Mouse (Mus musculus) myocyte (in vitro differentiated cells): ENCODE measurements around the gene Mustn1. TPM values are rescaled to one million over a fixed set of nuclear protein-coding genes. Genes with fewer than 3 reads are reported as not detected.
A peak's percentile ranks its signal among the peaks of the same experiment; 100 is the strongest.

Source experiments
- H3K27me3 ChIP-seq: one replicate; pipeline ENCODE4 v1.6.1; 2011; ENCODE audit not compliant: control insufficient read depth, insufficient read depth, insufficient read length
- H3K36me3 ChIP-seq: one replicate; pipeline ENCODE4 v1.6.1; 2011; ENCODE audit not compliant: control insufficient read depth, insufficient read depth
- H3K4me2 ChIP-seq: one replicate; pipeline ENCODE4 v1.6.1; 2011; ENCODE audit warnings: low read depth, control low read depth
- H3K4me3 ChIP-seq: one replicate; pipeline ENCODE4 v1.5.1; 2011; ENCODE audit warnings: mild to moderate bottlenecking, control low read depth, moderate library complexity
- H3K79me2 ChIP-seq: one replicate; pipeline ENCODE4 v1.6.1; 2011; ENCODE audit not compliant: control insufficient read depth, insufficient read depth
- H3ac ChIP-seq: one replicate; pipeline ENCODE4 v1.6.1; 2011; ENCODE audit not compliant: control insufficient read depth, insufficient read length
- CEBPB ChIP-seq: IDR thresholded peaks from 2 replicates; pipeline ENCODE4 v1.6.1; 2011; ENCODE audit warnings: mild to moderate bottlenecking, moderate library complexity; ENCODE audit not compliant: poor library complexity, insufficient read depth, severe bottlenecking
- E2F4 ChIP-seq: IDR thresholded peaks from one replicate; pipeline ENCODE4 v1.6.1; 2011; ENCODE audit warnings: mild to moderate bottlenecking, control low read depth, moderate library complexity; ENCODE audit not compliant: insufficient read depth
- MAX ChIP-seq: IDR thresholded peaks from one replicate; pipeline ENCODE4 v1.6.1; 2011; ENCODE audit warnings: low read depth, mild to moderate bottlenecking, control low read depth
- MYOD1 ChIP-seq, 3 experiments: IDR thresholded peaks; one replicate each; pipeline ENCODE4 v1.6.1; 2011; ENCODE audit warnings: control low read depth in 2 of 3, low read depth in 2 of 3, mild to moderate bottlenecking in 2 of 3, moderate library complexity in 1 of 3; ENCODE audit not compliant: insufficient read length in 2 of 3, control insufficient read depth in 1 of 3
- MYOG ChIP-seq, 3 experiments: IDR thresholded peaks; one replicate each; pipeline ENCODE4 v1.6.1; 2011; ENCODE audit warnings: control low read depth in 2 of 3, low read depth in 2 of 3, mild to moderate bottlenecking in 2 of 3; ENCODE audit not compliant: insufficient read length in 2 of 3, control insufficient read depth in 1 of 3, insufficient read depth in 1 of 3
- POLR2A ChIP-seq: IDR thresholded peaks from one replicate; pipeline ENCODE4 v1.6.1; 2011; ENCODE audit warnings: low read depth, mild to moderate bottlenecking, control low read depth, moderate library complexity; ENCODE audit not compliant: insufficient read length
- POLR2AphosphoS2 ChIP-seq: IDR thresholded peaks from one replicate; pipeline ENCODE4 v1.6.1; 2011; ENCODE audit warnings: low read depth, control low read depth; ENCODE audit not compliant: insufficient read length
- REST ChIP-seq: IDR thresholded peaks from one replicate; pipeline ENCODE4 v1.6.1; 2011; ENCODE audit warnings: mild to moderate bottlenecking, control low read depth, moderate library complexity; ENCODE audit not compliant: insufficient read depth, insufficient read length
- SRF ChIP-seq: IDR thresholded peaks from one replicate; pipeline ENCODE4 v1.6.1; 2011; ENCODE audit warnings: low read depth; ENCODE audit not compliant: control insufficient read depth, insufficient read length
- TCF12 ChIP-seq: IDR thresholded peaks from one replicate; pipeline ENCODE4 v1.6.1; 2011; ENCODE audit warnings: mild to moderate bottlenecking, control low read depth; ENCODE audit not compliant: poor library complexity, insufficient read depth, severe bottlenecking
- TCF3 ChIP-seq: IDR thresholded peaks from one replicate; pipeline ENCODE4 v1.6.1; 2011; ENCODE audit warnings: low read depth, control low read depth; ENCODE audit not compliant: insufficient read length
- USF1 ChIP-seq: IDR thresholded peaks from one replicate; pipeline ENCODE4 v1.6.1; 2011; ENCODE audit warnings: low read depth, mild to moderate bottlenecking, control low read depth, moderate library complexity
- polyA plus RNA-seq: library from polyadenylated mRNA; unstranded; fragments of >200 nt; fragmentation: generic; extraction: Trizol; gene quantifications from one replicate; pipeline ENCODE4 v1.2.1, GENCODE M21; 2012; ENCODE audit warnings: missing spikeins

The Mustn1 gene
- polyA plus RNA-seq, 1 experiment: 143 TPM

- H3ac ChIP-seq: no peak overlapping the region
- no peaks in the 10 kb centered on the region for H3K27me3 ChIP-seq
- no peak for TF ChIP-seq TCF12
- TF ChIP-seq E2F4: no peak
- no peak for TF ChIP-seq MYOG (IDR thresholded peaks at IDR 0.05; ENCODE audit: control insufficient read depth in 1 of 3, insufficient read depth in 1 of 3, insufficient read length in 2 of 3, low read depth in 2 of 3)
- TF ChIP-seq SRF: no peak
- TF ChIP-seq CEBPB: no peak
- no peak overlapping the region for H3K4me3 ChIP-seq
- no peaks in the 10 kb centered on the region for H3K36me3 ChIP-seq
- H3K79me2 ChIP-seq: no peaks in the 10 kb centered on the region
- H3K4me2 ChIP-seq: no peak overlapping the region
These were observed 2.7 kb downstream of the Mustn1 start for GRCm38 (mm10) chr14:30881718-30882108.

GRCm38 (mm10) chr14:30885298-30885697, 6.3 kb downstream of the Mustn1 start:
- H3K4me3 ChIP-seq: no peak overlapping the region
- no peaks in the 10 kb centered on the region for H3K79me2 ChIP-seq
- H3K36me3 ChIP-seq: no peaks in the 10 kb centered on the region
- no peak overlapping the region for H3K4me2 ChIP-seq
- no peak overlapping the region for H3ac ChIP-seq
- H3K27me3 ChIP-seq: no peaks in the 10 kb centered on the region
- TF ChIP-seq USF1 (no peak), POLR2A (no peak), TCF12 (no peak), REST (no peak), MYOD1 (IDR thresholded peaks at IDR 0.05; ENCODE audit: control insufficient read depth in 1 of 3, insufficient read length in 2 of 3, low read depth in 2 of 3) (no peak), MAX (no peak), MYOG (IDR thresholded peaks at IDR 0.05; ENCODE audit: control insufficient read depth in 1 of 3, insufficient read depth in 1 of 3, insufficient read length in 2 of 3, low read depth in 2 of 3) (no peak), E2F4 (no peak), TCF3 (no peak), SRF (no peak), POLR2AphosphoS2 (no peak), CEBPB (no peak)

GRCm38 (mm10) chr14:30886204-30886603, 7.2 kb downstream of the Mustn1 start, which contains the start of gene Itih4:
TSS of gene Itih4 (plus strand) at chr14:30886476.
- TF ChIP-seq MAX: no peak
- no peak for TF ChIP-seq MYOG (IDR thresholded peaks at IDR 0.05; ENCODE audit: control insufficient read depth in 1 of 3, insufficient read depth in 1 of 3, insufficient read length in 2 of 3, low read depth in 2 of 3)
- TF ChIP-seq MYOD1 (IDR thresholded peaks at IDR 0.05; ENCODE audit: control insufficient read depth in 1 of 3, insufficient read length in 2 of 3, low read depth in 2 of 3): no peak
- no peak for TF ChIP-seq TCF3
- no peak for TF ChIP-seq CEBPB
- TF ChIP-seq POLR2AphosphoS2: no peak
- no peak for TF ChIP-seq E2F4
- TF ChIP-seq SRF: no peak
- no peak for TF ChIP-seq TCF12
- TF ChIP-seq REST: no peak
- H3K4me2 ChIP-seq: no peak within 1 kb of the TSS
- no peak within 1 kb of the TSS for H3ac ChIP-seq
- no peak within 1 kb of the TSS for H3K4me3 ChIP-seq
- no peaks in the 10 kb centered on the region for H3K36me3 ChIP-seq
- no peaks in the 10 kb centered on the region for H3K79me2 ChIP-seq
- no peaks in the 10 kb centered on the region for H3K27me3 ChIP-seq

GRCm38 (mm10) chr14:30888271-30888732, 9.3 kb downstream of the Mustn1 start:
- H3K36me3 ChIP-seq: no peaks in the 10 kb centered on the region
- H3K4me3 ChIP-seq: no peak overlapping the region
- TF ChIP-seq TCF12: no peak
- TF ChIP-seq MYOG (IDR thresholded peaks at IDR 0.05; ENCODE audit: control insufficient read depth in 1 of 3, insufficient read depth in 1 of 3, insufficient read length in 2 of 3, low read depth in 2 of 3): no peak
- TF ChIP-seq CEBPB: 0 out of 2 replicates have a peak, but pooled peaks have one; percentile 57
- no peak overlapping the region for H3K4me2 ChIP-seq
- no peaks in the 10 kb centered on the region for H3K79me2 ChIP-seq
- H3ac ChIP-seq: no peak overlapping the region
- H3K27me3 ChIP-seq: no peaks in the 10 kb centered on the region

GRCm38 (mm10) chr14:30899972-30900371, 21.0 kb downstream of the Mustn1 start:
- H3K36me3 ChIP-seq: no peaks in the 10 kb centered on the region
- H3K27me3 ChIP-seq: no peaks in the 10 kb centered on the region
- no peak overlapping the region for H3K4me3 ChIP-seq
- no peak overlapping the region for H3K4me2 ChIP-seq
- no peak for TF ChIP-seq TCF12
- TF ChIP-seq MYOD1 (IDR thresholded peaks at IDR 0.05; ENCODE audit: control insufficient read depth in 1 of 3, insufficient read length in 2 of 3, low read depth in 2 of 3): no peak
- TF ChIP-seq USF1: no peak
- no peak overlapping the region for H3ac ChIP-seq
- H3K79me2 ChIP-seq: no peaks in the 10 kb centered on the region
